Mouse (Mus musculus): ENCODE results near the gene Mansc4.

The Mansc4 gene

GRCm38 (mm10) chr6:147086594-147087225 is at the start of gene Mansc4:
Gene Mansc4 (minus strand): TSS chr6:147087032.
- in situ Hi-C loops (cut with MboI) = loop anchor here (5.0 kb wide), 1 partner anchor 34 kb away; no protein-coding TSS in a partner anchor

GRCm38 (mm10) chr6:147127239-147127638 is 40.4 kb upstream of the Mansc4 start:
- in situ Hi-C loops (cut with MboI) = no loop called here

GRCm38 (mm10) chr6:147121320-147121719 is 34.5 kb upstream of the Mansc4 start:
- in situ Hi-C loops (cut with MboI) = no loop called here

DNA sequence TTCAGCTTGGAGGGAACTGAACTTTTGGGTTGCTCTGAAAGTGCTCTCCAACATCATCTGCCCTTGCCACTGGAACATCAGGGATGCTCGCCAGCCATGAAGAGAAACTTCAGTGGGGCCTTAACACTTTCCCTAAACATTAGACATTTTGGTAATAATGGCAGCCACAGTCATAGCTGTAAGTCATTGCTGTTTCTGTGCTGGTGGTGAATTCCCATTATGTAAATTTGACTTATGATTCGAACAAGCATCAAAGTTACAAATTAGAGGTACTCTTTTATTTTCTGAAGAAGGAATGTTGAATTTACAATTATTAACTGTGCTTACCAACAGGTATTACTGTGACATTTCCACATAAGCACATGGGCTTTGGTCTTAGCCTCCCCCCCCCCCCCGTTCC is 31.4 kb upstream of the Mansc4 start:
- in situ Hi-C loops (cut with MboI) = loop anchor here (10.0 kb wide), 1 partner anchor 113 kb away; no protein-coding TSS in a partner anchor

DNA sequence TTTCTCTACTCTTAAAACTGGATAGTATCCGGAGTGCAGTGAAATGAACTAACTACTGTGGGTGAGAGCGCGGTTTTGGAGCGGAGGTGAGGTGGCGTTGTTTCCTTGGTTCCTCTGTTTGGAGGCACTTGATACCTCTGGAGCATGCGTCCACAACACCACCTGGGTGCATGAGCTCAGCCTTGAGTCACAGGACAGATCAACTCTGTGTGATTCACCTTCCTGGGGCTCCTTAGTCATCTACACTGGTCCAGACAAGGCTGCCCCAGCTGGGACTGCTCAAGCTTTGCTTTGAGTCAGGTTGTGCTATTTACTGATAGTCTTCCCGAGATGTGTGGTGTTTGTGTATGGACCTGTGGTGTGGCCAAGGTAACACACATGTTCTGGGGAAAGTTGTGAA is 30.9 kb upstream of the Mansc4 start:
- in situ Hi-C loops (cut with MboI) = loop anchor here (10.0 kb wide), 1 partner anchor 113 kb away; no protein-coding TSS in a partner anchor

GRCm38 (mm10) chr6:147116579-147116978 is 29.7 kb upstream of the Mansc4 start:
- in situ Hi-C loops (cut with MboI) = loop anchor here (10.0 kb wide), 1 partner anchor 112 kb away; no protein-coding TSS in a partner anchor

DNA sequence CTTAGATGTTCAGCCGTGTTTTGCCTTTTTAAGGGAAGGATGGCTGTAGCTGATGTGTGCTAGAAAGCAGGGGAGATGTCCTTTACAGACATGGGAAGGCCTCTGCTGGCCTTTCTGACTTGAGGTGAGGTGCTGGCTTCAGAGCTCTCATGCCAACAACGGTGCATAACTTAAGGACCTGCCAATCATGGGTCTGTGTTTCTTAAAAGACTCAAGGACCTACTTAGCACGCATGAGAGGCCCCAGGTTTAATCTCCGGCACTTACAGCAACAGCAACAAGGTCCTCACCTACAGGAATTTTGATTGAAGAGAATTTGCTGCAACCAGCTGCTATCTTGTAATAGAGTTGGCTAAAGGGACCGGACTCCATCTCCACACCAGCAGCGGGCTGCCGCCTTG is 22.5 kb upstream of the Mansc4 start:
- in situ Hi-C loops (cut with MboI) = no loop called here

DNA sequence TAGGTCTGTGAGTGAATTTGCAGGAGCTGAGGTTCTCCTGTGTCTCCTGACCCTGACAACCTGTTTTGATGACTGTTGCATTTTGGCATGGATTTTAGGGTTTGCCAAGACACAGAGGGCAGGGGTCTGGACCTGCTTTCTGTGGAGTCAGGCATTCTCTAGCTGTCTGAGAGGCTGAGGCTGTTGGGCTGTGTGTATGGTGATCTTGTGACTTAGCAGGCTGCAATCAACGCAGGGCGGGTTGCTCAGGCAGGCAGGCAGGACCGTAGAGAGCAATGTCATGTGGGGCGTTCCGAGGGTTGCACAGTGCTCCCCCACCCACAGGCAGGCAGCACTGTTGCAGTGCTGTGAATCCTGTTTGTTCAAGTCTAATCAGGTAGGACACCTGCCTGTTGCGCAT is 19.9 kb upstream of the Mansc4 start:
- in situ Hi-C loops (cut with MboI) = no loop called here

DNA sequence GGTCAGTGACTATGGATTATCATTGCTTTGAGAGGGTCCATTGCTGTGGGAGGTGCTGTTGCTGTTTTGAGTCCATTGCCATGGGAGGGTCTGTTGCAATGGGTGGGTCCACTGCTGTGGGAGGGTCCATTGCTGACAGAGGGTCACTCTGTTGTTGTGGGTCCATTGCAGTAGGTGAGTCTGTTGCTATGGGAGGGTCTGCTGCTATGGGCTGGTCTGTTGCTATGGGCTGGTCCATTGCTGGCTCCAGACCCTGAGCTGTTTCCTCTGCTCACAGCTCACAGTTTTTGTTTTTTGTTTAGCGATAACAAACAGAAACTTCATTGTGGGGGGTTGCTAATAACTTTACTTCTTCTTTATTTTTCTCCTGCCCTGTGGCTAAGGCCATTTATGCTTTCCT is 18.7 kb upstream of the Mansc4 start:
- in situ Hi-C loops (cut with MboI) = no loop called here

- in situ Hi-C loops (cut with MboI) = no loop called here
These were observed 15.5 kb upstream of the Mansc4 start for GRCm38 (mm10) chr6:147102293-147102692.

- in situ Hi-C loops (cut with MboI) = no loop called here
These were observed 12.8 kb upstream of the Mansc4 start for GRCm38 (mm10) chr6:147099458-147100277.

- in situ Hi-C loops (cut with MboI) = no loop called here
These were observed 10.6 kb upstream of the Mansc4 start for GRCm38 (mm10) chr6:147097346-147097929.

GRCm38 (mm10) chr6:147096934-147097333 is 10.1 kb upstream of the Mansc4 start:
- in situ Hi-C loops (cut with MboI) = no loop called here

DNA sequence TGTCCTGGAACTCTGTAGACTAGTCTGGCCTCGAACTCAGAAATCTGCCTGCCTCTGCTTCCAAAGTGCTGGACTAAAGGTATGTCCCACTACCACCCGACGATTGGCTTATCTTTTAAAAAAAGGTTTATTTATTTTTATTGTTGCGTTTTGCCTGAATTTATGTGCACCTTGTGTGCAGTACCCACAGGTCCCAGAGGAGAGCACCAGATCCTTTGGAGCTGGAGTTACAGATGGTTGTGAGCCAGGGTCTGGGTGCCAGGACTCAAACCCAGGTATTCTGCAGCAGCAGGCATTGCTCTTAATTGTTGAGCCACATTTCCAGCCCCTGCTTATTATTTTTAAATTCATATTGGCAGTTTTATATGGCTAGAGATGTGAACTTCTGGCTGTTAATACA is 9.3 kb upstream of the Mansc4 start:
- in situ Hi-C loops (cut with MboI) = no loop called here

DNA sequence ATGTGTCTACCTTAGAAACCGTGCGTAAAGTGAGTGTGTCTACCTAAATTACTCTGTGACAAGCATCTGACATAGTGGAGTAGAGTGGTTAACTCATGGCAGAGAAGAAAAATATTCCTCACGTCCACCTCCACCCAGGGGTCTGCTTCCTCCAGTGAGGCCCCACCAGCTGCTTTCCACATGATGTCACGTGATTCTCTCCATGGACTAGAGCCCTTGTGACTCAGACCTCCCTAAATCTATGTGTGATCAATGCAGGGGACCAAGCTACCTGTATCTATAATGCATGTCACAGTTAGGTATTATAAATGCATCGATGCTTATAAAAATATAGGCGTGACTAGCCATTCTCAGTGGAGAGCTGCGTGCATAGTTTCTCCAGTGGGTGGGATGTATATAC is 7.9 kb upstream of the Mansc4 start:
- in situ Hi-C loops (cut with MboI) = no loop called here

DNA sequence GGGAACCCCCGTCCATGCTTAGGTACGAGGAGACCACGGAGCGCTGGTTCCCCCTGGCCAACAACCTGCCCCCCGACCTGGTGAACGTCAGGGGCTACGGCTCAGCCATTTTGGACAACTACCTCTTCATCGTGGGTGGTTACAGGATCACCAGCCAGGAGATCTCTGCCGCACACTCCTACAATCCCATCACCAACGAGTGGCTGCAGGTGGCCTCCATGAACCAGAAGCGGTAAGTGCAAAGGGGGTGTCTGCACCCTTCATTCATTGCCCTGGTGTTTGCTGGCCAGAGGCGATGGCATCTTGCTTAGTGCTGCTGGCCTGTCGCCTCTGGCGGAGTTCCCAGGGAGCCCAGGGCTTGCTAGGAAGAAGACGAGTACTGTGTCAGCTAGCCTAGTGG is 5.3 kb upstream of the Mansc4 start:
- in situ Hi-C loops (cut with MboI) = no loop called here

DNA sequence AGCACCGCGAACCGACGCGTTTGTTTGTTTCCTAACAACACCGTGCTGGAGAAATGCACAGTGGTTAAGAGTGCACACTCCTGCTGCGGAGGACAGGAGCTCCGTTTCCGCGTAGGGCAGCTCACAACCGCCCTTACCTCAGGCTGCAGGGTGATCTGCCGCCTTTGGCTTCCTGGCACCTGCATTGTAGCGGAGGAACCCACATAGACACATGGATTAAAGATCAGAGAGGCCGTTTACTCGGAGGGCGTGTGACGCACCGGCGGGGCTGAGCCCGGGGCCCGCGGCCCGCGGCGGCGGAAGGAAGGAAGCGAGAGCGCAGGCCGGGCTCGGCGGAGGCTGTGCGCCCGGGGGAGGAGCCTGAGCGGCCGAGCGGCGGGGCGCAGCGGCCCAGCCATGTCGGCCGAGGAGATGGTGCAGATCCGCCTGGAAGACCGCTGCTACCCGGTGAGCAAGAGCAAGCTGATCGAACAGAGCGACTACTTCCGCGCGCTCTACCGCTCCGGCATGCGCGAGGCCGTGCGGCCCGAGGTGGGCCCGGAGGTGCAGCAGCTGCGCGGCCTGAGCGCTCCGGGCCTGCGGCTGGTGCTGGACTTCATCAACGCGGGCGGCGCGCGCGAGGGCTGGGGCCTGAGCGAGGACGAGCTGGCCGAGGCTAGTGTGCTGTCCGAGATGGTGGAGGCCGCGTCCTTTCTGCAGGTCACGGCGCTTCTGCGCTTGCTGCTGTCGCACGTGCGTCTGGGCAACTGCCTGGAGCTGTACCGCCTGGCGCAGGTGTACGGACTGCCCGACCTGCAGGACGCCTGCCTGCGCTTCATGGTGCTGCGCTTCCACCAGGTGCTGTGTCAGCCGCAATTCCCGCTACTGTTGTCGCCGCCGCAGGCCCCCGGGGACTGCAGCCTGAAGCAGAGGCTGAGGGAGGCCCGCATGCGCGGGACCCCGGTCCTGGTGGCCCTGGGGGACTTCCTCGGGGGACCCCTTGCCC is 4.6 kb upstream of the Mansc4 start, which contains the start of gene Klhl42:
Klhl42 (plus strand) TSS at position 244 of the 985 bp plus-strand sequence.
- in situ Hi-C loops (cut with MboI) = no loop called here

GRCm38 (mm10) chr6:147090191-147090590 is 3.4 kb upstream of the Mansc4 start:
- in situ Hi-C loops (cut with MboI) = no loop called here

DNA sequence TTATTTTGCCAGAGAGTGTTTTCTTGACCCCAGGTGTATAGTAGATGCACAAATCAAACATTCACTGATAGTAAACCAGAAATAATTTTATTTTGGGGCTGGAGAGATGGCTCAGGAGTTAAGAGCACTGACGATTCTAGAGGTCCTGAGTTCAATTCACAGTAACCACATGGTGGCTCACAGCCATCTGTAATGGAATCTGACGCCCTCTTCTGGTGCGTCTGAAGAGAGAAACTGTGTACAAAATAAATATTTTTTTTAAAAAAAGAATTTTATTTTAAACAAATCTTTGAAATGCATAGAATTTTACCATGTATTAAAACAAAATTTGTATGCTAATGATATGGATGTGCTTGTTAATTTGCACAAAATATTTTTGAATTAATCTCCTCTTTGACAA is 1.7 kb upstream of the Mansc4 start:
- in situ Hi-C loops (cut with MboI) = loop anchor here (5.0 kb wide), 1 partner anchor 36 kb away; no protein-coding TSS in a partner anchor

- in situ Hi-C loops (cut with MboI) = loop anchor here (5.0 kb wide), 1 partner anchor 35 kb away; no protein-coding TSS in a partner anchor
These were observed 904 bp upstream of the Mansc4 start for GRCm38 (mm10) chr6:147087736-147088135.

DNA sequence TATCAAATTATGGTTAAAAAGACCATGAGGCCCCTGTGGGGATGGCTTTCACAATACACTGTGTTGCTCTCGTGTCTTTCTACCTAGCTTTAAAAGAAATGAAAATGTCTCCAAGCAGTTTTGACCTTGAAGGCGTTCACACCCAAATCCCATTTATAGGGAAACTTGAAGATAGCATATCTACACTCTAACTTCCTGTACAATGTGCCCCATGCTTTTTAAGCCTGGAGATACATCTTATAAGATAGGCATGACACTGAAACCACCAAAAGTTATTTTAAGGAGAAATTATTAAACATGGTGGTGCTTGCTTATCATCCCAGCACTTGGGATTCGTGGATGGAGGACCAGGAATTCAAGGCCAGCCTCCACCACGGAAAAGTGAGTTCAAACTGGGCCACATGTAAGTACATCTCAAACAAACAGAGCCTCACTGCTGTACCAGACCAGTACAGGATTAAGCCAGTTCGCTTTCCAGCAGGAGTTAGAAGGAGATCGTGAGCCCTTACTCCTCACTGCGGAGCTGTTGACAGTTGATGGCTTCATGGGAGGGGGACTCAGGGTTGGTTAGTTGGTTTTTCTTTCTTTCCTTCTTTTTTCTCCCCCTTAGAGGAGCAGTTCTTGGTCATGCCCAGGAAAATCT is 1.3 kb downstream of the Mansc4 start:
- in situ Hi-C loops (cut with MboI) = loop anchor here (5.0 kb wide), 1 partner anchor 33 kb away; no protein-coding TSS in a partner anchor

Measured in mature B cell (primary cell).